Mouse (Mus musculus) left cerebral cortex, adult 9 months (tissue): Measurements from ENCODE around the gene Myo19.
"Not testable (repeated sequence)": the region's sequence is repeated elsewhere in the genome, so short reads cannot be mapped to it uniquely, and the experiment has no call there.

Experiments
- DNase-seq, 2 experiments: peaks; one replicate each; pipeline ENCODE4 v3.0.0; 2022; ENCODE audit warnings: low spot score in 2 of 2

Myo19 gene

GRCm38 (mm10) chr11:84879772-84880464 is at the start of gene Myo19, which contains the start of gene Pigw:
Gene Myo19, plus strand, starts transcription at chr11:84880148.
Gene Pigw, minus strand, starts transcription at chr11:84880285.
- DNase-seq = peak in 1 of 2 experiments; percentile 59

- DNase-seq = no peak
Measured at GRCm38 (mm10) chr11:84839330-84839729, 40.6 kb upstream of the Myo19 start.

GRCm38 (mm10) chr11:84846741-84847474 is 33.0 kb upstream of the Myo19 start:
- no peak for DNase-seq

GRCm38 (mm10) chr11:84847475-84848090 is 32.4 kb upstream of the Myo19 start:
- DNase-seq = no peak

- DNase-seq = no peak
Measured at GRCm38 (mm10) chr11:84855285-84855684, 24.7 kb upstream of the Myo19 start.

GRCm38 (mm10) chr11:84865268-84865667 is 14.7 kb upstream of the Myo19 start:
- no peak for DNase-seq

GRCm38 (mm10) chr11:84867586-84867985 is 12.4 kb upstream of the Myo19 start:
- no peak for DNase-seq

- no peak for DNase-seq
Measured at GRCm38 (mm10) chr11:84868786-84869259, 11.1 kb upstream of the Myo19 start.

- peak; percentile 87 to 94 for DNase-seq
Measured at GRCm38 (mm10) chr11:84869537-84870232, 10.3 kb upstream of the Myo19 start.

GRCm38 (mm10) chr11:84870337-84871043 is 9.5 kb upstream of the Myo19 start, which contains the start of gene Ggnbp2:
Gene Ggnbp2, minus strand, starts transcription at chr11:84870817.
- peak; percentile 83 to 88 for DNase-seq

GRCm38 (mm10) chr11:84871046-84871445 is 8.9 kb upstream of the Myo19 start:
- no peak for DNase-seq

GRCm38 (mm10) chr11:84871548-84872069 is 8.3 kb upstream of the Myo19 start:
- DNase-seq = no peak

GRCm38 (mm10) chr11:84873042-84873833 is 6.7 kb upstream of the Myo19 start:
- DNase-seq = no peak

- DNase-seq = not testable (repeated sequence)
Measured at GRCm38 (mm10) chr11:84876020-84876419, 3.9 kb upstream of the Myo19 start.

GRCm38 (mm10) chr11:84879007-84879771 is 759 bp upstream of the Myo19 start:
- DNase-seq = no peak

GRCm38 (mm10) chr11:84880465-84880961 is 565 bp downstream of the Myo19 start:
- DNase-seq = no peak

GRCm38 (mm10) chr11:84880971-84881370 is 1.0 kb downstream of the Myo19 start:
- no peak for DNase-seq

- DNase-seq = no peak
Measured at GRCm38 (mm10) chr11:84882346-84882745, 2.4 kb downstream of the Myo19 start.

GRCm38 (mm10) chr11:84885238-84885637 is 5.3 kb downstream of the Myo19 start:
- no peak for DNase-seq
